Mouse (Mus musculus) right cerebral cortex, adult 2 months (tissue): ENCODE data around the gene Polr3e.
"Not testable (repeated sequence)": the region's sequence is repeated elsewhere in the genome, so short reads cannot be mapped to it uniquely, and the experiment has no call there.

Experiments
- DNase-seq, 2 experiments: peaks; one replicate each; pipeline ENCODE4 v3.0.0; 2021 to 2022; ENCODE audit warnings: low spot score in 2 of 2

The Polr3e gene

DNA sequence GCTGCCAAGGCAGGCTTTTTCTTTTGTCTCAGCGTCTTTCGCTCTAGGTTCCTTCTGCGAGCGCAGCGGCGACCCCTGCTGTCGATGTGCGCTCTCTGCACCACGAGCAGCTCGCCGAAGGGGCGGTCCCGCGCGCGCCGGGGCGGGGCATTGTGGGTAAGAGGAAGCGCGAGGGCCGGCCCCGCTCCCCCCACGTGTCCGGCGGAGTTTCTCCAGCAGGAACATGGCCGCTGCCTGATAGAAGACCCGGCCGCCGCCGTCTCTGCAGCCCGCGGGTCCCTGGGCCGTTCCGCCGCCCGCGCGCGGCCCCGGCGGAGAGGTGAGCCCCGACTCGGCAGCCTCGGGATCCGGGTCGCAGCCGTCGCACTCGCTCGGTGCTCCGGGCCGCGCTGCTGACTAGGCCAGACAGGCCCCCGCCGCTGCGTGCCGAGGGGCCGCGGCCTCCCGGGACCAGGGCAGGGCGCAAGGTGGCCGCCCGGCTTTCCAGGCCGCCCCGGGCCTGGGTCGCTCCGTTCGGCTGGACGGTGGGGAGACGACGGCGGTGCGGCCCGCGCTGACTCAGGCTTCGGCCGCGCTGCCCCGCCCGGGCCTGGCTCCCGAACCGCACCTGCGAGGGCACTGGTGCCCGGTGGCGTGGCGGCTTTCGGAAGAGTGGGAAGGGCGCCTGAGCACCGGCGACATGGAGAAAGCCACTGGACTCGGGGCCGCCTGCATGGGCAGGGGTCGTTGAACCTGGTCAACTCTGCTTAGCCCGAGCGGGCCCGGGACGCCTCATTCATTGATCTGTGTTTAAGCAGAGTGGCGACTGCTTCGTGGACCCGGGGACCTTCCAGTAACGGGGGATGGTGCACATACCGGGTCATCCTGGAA lies at the start of gene Polr3e:
TSS of gene Polr3e (plus strand) at position 153 of the 870 bp plus-strand sequence.
- peak; percentile 100 for DNase-seq

DNA sequence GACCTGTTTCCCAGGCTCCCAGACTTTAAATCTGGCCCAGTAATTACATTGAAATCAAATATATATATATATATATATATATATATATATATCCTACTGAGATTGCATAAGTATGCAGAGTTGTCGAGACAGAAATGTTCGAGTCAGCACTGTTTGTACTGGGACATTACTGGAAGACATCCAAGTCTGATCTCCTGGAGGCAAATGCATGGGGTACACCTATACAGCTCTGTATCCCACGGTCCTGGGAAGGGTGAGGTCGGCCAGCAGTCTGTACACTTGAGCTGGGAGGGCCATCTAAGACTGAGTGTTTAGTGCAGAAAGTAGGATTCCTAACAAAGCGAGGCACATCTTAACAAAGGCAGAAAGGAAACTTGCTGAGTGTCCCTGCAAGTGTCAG lies 47.7 kb upstream of the Polr3e start:
- DNase-seq, result peak in 1 of 2 experiments; percentile 18

DNA sequence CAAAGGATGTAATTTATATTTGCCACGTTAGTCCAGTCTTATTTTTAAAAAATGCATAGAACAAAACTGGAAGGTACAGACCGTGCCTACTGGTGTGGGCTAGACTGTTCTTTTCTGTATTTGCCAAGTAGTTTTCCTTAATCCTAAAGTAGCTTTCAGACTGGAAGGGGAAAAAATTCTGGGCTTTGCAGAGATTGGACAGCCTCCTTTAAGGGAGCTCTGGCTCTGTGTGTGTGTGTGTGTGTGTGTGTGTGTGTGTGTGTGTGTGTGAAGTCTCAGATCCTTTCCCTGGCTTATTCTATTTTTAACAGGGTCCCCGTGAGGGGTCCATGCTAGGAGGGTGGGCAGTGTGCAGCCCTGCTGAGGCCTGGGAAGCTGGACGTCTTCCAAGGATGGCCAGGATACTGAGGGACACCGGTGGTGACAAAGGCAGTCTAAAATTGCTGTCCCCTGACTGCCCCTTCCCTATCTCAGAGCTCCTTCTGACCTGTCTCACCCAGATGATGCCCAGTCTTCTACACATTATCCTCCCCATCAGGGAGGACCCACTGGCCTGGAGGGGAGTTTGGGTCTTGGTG lies 47.0 kb upstream of the Polr3e start:
- DNase-seq, result no peak

DNA sequence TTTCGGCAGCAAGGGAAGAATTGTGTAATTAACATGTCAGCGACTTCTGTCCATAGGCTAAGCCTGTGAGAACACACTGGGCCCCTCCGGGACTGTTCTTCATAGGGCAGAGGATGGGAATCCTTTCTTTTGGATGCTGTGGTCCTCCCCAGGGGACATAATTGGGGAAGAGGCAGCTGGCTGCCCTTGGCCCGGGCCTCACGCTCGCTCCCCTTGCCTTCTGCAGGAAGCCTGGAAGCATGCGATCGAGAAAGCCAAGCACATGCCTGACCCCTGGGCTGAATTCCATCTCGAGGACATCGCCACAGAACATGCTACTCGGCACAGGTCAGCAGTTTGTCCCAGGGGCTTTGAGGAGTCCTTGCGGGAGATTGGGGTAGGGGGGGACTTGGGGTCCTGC lies 44.5 kb upstream of the Polr3e start:
- no peak for DNase-seq

DNA sequence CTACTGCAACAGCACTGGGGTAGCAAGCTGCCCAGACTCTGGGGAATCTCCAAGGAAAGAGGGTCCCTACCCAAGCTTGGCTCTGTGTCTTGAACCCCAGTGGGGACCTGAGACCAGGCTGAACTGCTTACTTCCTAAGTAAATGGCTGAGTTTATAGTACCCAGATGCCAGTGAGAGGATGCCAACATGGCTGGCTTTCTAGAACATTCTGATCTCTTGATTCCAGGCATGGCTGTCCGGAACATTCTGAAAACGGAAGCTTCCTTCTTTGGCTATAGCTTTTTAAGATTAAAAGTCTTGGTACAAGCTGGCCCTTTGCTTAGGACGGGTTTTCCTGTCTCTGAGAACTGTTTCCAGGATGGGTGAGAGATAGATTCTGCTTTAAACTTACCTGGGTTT lies 43.5 kb upstream of the Polr3e start:
- DNase-seq, result no peak

DNA sequence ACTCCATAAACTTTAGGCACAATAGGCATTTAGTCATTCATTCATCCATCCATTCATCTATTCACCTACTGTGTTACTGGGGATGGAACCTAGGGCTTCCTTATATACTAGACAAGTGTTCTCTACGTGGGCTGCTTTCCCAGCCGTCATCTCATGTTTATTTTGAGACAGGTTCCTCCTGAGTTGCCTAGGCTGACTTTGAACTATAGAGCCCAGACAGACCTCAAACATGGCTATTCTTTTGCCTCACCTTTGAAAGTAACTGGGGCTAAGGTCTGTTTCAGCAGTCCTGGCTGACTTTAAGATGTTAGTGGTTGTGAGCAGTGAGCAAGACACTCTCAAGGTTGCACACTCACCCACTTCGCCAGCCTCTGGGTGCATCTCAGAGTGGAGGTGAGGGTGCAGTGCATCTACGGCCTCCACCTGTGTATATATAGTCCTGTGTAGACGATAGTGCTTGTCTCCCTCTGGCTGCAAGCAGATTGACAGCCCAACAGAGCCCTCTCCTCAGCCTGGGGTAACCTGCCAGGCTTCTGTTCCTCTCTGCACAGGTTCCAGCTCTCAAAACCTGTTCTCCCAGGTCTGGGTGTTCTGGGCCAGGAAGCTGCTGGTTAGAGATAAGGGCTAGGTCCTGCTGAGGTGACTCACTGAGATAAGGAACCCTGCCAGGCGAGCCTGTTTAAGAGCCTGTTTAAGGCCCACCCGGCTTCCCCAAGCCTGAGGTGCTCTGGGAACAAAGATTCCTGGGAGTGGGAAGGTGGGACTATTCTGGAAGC lies 42.6 kb upstream of the Polr3e start:
- DNase-seq, result no peak

DNA sequence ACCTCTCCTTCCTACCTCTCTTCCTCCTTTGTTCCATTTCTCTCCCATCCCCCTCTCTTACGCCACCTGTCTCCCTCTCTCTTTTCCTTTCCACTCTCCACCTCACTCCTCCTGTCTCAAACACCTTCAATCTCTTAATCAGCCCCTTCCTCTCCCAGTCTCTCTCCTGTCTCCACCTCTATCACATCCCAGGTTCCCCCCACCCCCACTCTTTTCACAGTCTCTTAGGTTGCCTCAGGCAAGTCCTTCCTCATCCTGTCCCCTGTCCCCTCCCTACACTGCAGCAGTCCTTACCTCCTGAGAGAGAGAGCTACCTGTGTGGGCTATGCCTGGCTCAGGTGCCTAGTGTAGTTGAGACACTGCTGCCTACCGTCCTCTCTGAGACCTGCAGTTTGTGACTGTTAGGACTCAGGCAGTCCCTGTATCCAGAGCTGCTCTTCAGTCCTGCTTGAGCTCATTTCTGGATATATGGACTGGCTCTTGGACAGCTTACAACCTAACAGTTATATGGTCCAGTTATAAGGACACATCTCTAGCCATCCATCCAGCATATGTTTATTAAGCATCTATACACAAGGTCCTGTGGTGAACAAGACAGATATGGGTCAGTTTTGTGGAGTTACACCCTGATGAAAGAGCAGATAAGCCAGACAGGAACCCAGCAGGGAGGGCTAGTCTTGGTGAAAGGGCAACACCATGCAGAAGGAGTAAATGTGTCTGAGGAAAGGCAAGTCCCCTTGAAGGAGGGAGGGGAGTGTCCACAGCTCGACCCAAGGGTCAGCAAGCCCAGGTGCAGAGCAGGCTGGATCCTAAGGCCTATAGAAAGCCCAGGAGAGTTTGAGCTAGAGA lies 41.8 kb upstream of the Polr3e start:
- no peak for DNase-seq

DNA sequence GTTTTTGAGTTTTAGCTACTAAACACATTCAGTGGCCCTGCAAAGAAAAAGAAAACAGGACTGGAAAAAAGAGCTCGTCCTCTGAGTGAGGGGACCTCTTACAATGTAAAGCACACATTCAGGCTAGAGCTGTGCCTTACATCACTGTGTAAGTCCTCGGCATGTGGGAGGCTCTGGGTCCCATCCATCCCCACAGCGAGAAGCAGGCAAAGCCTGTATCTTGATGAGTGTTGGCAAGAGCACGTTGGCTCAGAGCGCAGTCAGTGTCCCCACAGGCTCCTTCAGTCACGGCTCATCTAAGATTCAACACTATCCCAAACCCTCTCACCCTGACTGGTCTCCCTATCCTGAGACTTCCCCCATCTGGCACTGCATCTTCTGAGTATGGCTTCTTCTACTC lies 39.3 kb upstream of the Polr3e start:
- peak in 1 of 2 experiments; percentile 14 for DNase-seq

DNA sequence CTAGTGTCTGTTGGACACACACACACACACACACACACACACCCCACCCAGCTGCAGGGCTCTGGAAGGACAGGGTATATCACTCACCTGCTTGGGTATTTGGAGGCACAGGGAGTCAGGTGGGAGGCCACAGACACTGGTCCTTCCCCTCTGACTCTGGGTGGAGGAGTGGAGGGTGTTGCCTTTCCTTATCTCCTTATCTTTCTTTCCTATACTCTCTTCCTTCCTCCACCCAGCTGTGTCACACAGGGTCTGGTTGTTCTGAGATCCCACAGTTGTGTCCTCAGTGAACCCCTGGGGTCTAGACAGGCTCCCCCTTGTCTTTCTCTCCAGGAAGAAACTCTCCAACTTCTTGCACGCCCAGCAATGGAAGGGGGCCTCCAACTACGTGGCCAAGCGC lies 37.6 kb upstream of the Polr3e start:
- no peak for DNase-seq

DNA sequence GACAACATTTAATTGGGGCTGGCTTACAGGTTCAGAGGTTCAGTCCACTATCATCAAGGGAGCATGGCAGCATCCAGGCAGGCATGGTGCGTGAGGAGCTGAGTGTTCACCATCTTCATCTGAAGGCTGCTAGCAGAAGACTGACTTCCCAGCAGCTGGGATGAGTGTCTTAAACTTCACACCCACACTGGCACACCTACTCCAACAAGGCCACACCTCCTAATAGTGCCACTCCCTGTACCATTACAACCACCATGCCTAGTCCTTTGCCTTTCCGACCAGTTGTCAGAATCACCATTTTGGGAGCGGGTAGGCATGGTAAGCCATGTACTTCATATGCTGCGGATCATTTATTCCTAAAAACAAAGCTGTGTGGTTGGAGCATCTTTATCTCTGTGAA lies 36.8 kb upstream of the Polr3e start:
- DNase-seq, result no peak

DNA sequence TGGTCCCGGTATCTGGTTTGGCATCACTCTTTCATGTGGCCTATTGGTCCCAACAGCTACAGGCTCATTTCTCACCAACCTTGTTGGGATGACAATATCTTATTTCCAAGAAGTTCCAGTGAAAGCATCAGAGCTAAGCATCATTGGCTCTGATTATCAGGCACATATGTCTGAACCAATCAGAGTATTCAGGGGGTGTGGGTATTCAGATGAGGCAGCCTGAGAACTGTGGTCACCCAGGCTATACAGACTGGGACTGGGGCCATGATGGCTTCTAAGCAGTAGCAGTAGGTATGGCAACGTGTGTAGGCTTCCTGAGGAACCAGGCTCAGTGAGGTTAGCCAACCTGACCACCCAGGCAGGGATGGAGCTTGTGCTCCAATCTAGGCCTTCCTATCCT lies 36.1 kb upstream of the Polr3e start:
- no peak for DNase-seq

DNA sequence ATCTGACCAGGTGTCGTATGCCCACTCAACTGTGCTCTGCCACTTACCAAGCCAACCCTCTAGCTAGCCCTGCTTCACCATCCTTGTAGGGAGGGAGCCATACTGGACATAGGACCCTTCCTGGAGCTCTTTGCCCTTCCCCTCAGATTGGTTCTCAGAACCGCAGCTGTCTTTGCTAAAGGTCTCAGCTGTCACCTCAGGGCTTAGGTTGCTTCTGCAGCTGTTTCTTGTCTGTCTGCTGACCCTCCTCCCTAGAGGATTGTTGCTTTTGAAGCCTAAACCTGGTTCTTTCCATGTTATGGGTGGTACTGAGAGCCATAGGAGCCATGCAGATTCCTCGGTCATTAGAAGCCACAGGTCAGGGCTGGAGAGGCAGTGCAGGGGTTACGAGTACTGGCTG lies 34.9 kb upstream of the Polr3e start:
- no peak for DNase-seq

DNA sequence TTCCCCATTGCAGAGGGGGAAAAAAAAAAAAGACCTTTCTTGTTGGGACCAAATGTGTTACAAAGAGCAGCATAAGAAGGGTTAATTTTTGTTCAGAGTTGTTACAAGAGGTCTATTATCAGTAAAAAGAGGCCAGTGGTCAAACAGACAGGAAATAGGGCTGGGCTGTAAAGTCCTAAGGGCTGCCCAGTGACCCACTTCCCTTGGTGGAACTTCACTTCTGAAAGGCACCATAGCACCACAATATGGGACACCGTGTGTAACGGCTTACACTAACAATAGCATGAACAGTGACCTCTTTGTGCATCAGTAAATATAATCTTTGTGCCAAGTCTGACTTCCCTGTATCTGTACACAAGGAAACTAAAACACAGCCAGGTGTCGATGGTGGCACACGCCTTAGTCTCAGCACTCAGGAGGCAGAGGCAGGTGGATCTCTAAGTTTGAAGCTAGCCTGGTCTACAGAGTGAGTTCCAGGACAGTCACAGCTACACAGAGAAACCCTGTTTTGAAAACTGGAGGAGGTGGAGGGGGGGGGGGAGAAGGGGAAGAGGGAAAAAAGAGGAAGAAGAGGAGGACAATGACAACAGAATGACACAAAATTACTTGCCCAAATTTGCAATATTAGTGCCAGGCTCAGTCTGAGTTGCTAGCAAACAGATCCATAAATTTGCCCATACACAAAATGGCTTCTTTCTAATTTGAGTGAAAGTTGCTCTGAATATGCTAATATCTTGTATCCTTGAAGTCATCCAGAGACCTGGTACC lies 33.8 kb upstream of the Polr3e start:
- no peak for DNase-seq

DNA sequence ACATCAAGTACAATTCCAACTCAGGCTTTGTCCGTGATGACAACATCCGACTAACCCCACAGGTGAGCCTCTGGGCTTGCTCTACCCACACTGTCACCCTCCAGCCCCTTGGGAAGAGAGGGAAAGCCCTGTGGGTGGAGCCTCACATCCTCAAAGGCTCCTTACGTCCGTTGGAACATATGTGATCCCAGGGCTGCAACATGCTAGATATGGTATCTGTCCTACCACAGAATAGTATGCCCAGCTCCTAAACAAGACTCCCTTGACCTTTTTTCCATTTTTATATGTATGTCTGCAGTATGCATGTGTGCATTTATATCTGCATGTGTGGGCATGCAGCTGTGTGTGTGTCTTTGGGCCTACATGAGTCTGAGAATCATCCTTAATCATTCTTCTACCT lies 32.8 kb upstream of the Polr3e start:
- DNase-seq, result no peak

DNA sequence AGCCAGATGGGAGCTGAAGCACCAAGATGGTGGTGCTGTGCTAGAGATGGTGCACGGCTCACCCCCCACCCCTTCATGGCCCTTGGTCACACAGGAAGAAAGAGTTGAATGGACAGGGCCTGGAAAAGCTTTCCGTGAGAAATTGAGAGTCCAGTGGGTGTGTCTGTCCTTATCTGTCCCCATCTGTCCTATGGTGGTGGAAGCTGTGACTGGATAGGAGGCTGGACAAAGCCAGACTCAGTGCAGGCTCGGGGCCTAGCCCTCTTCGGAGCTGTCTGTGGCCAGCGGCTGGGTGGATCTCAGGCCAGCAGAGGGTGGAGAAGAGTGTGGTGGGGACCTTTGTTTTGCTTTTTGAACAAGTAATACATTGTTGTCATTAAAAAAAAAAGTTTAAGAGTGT lies 24.4 kb upstream of the Polr3e start:
- DNase-seq, result no peak

DNA sequence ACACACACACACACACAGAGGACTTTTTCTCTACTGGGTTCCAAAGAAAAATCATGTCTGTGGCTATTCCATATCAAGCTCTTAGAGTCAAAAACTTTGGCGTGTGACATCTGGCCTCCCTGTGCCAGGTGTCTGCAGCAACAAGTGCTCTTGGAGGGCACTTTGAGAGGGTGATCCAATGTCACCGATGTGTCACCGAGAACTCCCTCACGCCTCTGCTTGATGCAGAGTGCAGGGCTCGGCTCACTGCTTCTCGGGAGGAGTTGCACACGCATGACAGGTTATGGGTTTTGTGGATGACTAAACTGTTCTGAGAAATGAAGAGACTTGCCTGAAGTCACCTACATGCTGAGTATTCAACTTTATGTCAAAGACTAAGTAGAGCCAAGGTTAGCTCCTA lies 20.5 kb upstream of the Polr3e start:
- no peak for DNase-seq

DNA sequence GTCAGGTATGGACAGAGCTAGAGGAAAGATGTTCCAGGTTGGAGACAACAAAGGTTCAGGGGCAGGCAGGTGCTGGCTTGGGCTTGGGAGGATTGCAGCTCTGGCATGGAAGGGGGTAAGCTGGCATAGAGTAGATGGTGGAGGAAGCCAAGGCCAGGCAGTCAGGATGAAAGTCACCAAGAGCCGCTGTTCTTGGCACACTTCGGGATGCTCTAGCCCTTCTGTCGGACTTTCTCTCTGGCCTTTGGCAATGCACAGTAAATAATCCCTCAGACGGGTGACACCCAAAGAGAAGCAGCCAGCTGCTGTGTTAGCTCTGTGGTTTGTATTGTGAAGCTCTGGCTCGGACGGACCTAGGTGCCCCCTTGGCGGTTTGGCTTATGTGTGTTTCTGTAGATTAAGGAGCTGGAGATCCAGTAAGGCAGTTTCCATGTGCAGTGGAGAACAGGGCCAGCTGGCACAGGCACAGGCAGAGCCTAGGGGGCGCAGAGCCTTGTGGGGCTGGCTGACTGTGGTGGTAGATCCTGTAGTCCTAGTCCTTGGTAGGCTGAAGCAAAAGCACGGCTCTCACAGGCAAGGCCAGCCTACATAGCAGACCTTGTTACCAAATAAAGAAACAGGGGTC lies 19.7 kb upstream of the Polr3e start:
- DNase-seq, result no peak

DNA sequence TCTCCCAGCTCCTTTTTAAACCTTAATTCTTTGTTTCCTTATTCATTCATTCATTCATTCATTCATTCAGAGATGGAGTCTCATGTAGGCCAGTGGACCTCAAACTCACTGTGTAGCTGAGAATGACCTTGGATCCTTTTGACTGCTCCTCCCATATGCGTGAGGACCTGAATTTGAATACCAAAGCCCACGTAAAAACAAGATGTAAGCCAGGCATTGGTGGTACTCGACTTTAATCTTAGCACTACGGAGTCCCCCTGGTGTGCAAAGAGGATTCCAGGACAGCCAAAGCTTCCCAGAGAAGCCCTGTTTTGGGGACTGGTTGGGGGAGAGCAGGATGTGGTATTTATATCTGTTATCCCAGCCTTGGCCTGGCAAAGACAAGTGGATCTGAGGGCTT lies 17.4 kb upstream of the Polr3e start:
- DNase-seq, result no peak

DNA sequence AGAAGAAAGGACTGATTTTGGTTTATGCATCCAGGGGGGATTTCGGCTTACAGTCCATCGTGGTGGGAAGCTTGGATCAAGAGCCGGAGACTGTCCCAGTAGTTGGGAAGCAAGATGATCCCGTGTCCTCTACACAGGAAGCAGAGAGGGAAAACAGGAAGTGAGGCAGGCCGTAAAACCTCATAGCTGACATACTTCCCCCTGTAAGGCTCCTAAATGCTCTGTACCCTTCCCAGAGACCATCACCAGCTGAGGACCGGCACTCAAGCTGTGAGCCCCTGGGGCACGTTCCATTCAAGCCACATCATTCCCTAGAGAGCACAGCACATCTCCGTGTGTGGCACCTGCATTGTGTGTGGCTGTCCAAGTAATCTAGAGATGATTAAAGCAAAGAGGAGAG lies 15.8 kb upstream of the Polr3e start:
- no peak for DNase-seq

DNA sequence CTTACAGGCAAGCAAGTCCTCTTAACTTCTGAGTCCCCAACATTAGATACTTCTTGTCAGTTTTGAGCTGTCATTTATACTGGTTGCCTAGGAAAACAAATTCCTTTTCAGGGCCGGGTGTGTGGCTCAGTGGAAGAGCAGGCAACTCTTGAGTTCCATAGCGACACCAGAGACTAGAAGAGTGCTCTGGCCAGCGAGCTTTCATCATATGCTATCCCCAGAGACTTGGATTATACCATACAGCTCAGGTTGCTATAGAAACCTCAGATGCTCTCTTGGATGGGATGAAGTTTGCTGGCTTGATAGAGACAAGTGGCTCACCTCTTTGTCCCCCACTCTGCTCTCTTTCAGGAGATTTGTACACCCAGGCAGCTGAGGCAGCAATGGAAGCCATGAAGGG lies 14.6 kb upstream of the Polr3e start:
- no peak for DNase-seq

DNA sequence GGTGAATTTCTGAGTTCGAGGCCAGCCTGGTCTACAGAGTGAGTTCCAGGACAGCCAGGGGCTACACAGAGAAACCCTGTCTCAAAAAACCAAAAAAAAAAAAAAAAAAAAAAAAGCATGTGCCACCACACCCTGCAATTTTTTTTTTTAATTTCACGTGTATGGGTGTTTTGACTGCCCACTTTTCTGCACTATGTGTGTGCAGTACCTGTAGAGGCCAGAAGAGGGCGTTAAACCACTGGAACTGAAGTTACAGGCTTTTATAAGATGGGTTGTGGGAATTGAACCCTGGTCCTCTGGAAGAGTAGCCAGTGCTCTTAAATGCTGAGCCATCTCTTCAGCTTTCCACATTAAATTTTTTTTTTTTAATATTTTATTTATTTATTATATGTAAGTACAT lies 7.4 kb upstream of the Polr3e start:
- DNase-seq, result not testable (repeated sequence)
